Mouse (Mus musculus) heart, adult 18-20 months (tissue): ENCODE results near the gene Gigyf2. TPM values are rescaled to one million over a fixed set of nuclear protein-coding genes. Genes with fewer than 3 reads are reported as not detected.

ENCODE experiments used
- DNase-seq, 2 experiments: peaks; one replicate each; pipeline ENCODE4 v3.0.0; 2021 to 2022; ENCODE audit warnings: mixed read lengths in 1 of 2
- long read RNA-seq, 2 experiments: library from polyadenylated mRNA; stranded (forward); transcript quantifications; one replicate each; pipeline ENCODE4 v2.0.0; 2021
- total RNA-seq, 2 experiments: library from RNA; stranded (reverse); gene quantifications; 2 replicates each; pipeline ENCODE4 v1.2.3; 2021

Gigyf2 gene
- total RNA-seq, result 10 to 100 TPM; 40.8 to 46.3 TPM
- long read RNA-seq, experiment 1, partial matches to known transcripts, result 1 of 6 reads
- long read RNA-seq, experiment 1, other reads (novel, unspliced or antisense), result 4 of 6 reads
- long read RNA-seq, experiment 2, partial matches to known transcripts, result 0 of 4 reads
- long read RNA-seq, experiment 2, other reads (novel, unspliced or antisense), result 0 of 4 reads

DNA sequence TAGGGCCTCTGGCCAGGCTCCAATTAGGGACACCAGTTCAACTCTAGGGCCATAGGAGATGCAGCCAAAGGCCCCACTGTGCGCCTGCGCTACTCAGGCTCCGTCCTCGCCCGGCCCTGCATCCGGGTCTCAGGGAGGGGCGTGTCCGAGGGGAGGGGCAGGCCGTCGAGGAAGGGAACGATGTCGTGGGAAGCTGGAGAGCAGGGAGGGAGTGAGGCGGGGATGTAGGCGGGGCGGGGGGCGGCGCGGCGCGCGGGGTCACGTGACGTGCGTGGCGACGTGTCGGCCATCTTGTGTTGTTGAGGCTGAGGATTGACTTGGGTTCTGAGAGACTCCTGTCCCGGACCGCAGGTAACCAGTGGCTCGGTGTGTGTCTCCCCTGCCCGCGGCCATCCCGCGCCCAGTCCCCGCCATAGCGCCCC lies at the start of gene Gigyf2:
Gigyf2 (plus strand) TSS at position 257 of the 422 bp plus-strand sequence.
- DNase-seq, result peak; percentile 97 to 98

DNA sequence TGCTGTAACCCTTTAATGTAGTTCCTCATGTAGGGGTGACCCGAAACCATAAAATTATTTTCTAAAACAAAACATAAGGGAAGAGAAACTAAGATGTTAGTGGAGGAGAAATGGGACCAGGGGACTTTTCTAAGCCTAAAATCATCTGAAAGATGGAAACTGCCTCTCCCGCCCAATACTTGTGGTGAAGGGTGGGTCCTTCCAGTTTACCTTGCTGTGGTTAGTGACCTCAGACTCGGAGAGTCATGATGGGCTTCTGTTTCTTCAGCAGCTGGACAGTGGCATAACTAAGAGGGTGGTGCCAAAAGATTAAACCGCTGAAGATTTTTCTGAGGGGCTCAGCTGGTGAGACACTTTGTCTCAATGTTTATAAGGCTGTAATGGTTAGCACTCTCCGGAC lies 46.5 kb upstream of the Gigyf2 start:
- DNase-seq, result no peak

DNA sequence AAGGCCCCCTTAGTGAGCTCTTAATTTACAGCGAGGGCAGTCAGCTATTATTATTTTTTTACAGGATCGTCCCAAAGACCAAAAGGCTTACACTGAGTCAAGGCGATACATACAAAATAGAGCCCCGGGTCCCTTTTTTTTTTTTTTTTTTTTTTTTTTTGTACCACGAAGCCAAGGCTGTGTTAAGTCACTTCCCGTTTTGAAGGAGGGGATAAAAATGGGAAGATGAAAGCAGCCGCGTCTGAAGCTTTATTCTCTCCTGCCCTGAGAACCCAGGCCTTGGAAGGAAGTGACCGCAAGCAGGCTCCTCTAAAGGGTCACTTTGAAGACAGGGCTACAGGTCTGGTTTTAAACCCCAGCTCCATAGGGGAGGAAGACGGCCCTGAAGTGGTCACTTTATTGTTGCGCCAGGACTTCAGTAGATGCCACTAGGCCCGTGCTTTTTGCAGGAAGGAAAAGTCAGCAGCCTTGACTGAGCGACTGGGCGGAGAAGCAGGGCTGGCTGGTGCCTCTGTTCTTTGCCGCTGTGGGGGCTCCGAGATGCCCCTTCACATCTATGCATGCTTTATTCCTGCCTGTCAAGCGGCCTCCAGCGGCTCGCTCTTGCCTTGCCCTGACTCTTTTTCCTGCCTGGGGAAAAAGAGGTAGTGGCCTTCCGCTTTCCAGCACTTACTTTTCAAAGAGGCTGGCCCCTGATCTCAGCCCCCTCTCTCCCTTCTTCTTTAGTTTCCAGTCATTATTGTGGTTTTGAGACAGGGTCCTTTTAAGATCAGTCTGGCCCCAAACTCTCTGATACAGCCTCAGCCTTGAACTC lies 45.0 kb upstream of the Gigyf2 start:
- no peak for DNase-seq

DNA sequence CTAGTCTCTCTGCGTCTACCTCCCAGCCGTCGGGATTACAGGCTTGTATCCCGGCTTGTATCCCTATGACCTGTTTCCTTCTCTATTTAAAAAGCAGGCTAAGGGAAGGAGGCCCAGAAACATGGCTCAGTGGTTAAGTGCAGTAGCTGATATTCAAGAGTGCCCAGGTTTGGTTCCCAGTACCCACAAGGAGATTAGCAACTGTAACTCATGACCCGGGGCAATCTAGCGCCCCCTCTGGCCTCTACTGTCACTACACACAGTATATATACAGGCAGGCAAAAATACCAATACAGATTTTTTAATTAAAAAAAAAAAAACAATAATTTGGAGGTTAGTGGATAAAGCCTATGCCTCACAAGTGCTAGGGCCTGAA lies 44.4 kb upstream of the Gigyf2 start:
- no peak for DNase-seq

DNA sequence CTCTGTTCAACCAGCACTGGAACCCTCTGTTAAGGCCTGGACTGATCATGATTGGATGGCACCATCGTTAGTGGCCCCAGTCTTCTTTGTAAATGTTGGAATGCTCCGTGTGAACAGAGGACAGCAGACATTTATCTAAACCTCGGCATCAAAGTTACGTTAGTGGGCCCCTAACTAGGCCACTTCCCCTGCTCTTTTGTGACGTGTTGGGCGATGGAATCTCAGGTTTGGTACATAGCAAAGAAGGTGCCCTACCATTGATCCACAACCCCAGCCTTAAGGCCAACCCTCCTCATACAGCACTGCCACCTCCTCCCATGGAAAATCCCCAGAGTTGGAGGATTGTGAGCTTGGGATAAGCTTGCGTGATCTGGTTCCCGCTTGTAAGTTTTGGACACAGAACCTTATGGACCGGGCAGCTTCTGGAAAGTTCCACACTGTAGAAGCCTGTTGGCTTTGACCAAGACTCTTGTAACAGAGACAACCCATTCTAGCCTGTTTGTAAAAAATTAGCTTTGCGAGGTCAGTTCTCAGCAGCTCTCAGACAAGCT lies 43.3 kb upstream of the Gigyf2 start:
- no peak for DNase-seq

DNA sequence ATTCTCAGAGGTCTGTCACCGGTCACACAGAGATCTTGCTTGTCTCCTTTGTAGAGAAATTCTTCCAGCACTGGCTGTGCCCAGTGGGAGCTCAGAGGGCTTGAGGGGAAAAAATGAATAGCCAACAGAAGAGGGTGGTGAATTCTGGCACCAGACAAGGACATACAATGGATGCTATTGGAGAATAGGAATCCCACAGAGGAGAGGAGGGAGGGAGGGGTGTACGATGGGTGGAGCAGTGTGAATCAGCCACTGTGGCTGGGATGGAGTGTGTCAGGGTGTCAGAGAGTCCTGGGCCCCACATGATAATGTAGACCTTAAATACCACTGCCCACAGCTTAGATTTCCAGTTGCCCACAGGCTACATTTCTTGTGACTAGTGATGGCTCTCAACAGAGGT lies 39.7 kb upstream of the Gigyf2 start:
- no peak for DNase-seq

DNA sequence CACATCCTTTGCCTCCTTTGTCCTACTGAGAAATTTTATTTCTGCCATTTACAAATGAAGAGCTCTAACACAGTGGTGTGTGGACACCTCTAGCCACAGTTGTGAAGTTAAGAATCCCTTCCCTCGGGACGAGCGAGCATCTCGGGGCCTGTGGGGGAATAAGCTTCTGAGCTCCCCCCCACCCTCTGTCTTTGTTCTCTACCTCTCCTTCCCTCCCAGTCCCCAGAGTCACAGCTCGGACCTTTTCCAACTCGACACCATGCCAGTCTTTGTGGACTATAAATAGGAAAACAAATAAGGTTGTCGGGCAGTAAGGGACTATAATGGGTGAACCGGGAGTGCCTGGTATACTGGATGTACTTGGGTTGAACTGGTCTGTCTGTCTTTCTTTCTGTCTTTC lies 35.4 kb upstream of the Gigyf2 start:
- DNase-seq, result peak; percentile 67 to 72

DNA sequence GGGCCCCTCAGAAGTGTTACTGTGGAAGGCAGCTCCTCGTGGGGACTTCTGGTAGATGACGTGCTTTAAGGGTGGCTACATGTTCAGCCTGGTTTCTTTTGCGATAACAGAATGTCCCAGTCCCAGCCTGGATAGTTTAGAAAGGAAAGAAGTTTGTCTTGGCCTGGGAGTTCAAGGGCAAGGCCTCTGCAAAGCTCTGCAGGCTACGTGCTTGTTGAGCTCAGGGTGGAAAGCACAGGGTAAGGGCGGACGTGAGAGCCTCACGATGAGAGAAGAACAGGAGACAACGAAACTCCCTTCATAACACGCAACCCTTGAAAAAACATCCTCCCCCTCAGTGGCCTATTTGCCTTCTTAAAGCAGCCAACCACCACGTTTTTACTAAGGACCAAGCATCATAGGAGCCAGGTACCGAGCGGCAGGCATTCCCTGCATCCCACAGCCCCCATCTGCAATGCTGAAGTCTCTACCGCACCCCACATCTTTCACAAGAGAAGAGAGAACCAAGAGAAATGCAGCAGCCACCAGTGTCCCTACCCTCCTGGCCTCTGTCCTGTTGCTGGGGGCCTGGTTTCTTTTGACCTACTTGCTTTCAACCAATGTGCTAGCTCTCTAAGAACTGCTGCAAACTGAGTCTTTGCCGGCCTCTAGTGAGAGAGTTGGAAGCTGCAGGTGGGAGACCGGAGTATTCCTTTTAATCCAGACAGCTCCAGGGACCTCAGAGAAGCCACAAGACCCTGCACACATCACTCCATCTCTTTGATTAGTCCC lies 34.2 kb upstream of the Gigyf2 start:
- peak; percentile 62 to 69 for DNase-seq

DNA sequence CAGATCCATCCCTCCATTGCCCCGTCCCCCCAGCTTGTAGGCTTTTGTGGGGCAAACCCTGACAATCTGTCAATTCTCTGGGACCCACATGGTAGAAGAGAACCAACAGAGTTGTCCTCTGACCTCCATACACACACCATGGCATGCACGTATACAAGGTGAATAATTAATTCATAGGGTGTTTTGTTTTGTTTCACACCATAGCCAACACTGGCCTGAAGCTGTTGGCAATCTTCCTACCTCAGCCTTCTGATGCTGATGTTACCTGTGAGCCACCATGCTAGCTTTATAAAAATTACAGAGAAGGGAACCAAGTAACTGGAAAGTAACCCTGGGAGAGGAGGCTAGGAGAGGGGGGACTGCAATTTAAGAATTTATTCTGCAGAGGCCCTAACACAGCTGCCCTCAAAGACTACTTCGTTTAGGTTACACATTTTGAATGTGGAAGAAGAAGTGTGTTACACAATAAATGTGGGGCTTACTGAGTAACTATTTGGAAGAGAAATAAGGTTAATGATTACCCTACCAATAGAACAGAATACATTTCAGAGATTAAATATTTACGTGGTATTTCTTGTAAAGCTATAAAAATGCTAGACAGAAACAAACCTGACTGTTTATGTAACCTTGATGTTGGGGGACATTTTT lies 32.6 kb upstream of the Gigyf2 start:
- DNase-seq, result no peak

DNA sequence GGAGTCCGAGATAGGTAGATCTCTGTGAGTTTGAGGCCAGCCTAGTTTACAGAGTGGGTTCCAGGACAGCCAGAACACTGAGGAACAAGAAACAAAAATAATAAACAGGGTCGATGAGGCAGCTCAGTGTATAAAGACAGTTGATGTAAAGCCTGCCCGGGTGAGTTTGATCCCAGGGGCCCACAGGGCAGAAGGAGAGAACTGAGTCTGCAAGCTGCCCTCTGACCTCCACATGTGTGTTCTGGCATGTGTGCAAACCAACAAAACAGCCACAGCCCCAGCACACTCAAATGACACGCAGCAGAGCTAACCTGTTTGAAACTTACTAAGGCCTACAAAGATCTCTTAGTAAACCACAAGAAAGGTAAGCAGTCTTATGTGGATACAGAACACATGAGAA lies 31.8 kb upstream of the Gigyf2 start:
- DNase-seq, result no peak

DNA sequence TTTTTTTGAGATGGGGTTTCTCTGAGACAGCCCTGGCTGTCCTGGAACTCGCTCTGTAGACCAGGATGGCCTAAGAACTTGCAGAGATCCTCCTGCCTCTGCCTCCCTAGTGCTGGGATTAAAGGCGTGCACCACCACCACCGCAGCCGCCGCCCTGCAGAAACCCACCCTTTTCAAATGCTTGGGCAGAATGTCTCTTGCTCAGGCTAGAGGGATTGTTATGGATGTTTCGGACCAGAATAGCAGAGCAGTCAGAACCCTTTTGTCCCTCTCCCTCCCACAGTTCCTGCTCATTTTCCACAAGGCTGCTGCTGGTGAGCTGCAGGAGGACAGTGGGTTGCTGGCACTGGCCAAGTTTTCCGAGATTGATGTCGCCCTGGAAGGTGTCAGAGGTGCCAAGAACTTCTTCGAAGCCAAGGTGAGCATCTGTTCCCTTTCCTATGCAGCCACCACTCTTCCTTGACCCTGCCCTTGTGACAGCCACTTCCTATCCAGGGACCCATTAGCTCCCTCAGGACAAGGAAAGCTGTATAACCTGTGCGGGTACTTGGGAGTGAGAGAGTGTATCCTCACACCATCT lies 29.4 kb upstream of the Gigyf2 start:
- no peak for DNase-seq

DNA sequence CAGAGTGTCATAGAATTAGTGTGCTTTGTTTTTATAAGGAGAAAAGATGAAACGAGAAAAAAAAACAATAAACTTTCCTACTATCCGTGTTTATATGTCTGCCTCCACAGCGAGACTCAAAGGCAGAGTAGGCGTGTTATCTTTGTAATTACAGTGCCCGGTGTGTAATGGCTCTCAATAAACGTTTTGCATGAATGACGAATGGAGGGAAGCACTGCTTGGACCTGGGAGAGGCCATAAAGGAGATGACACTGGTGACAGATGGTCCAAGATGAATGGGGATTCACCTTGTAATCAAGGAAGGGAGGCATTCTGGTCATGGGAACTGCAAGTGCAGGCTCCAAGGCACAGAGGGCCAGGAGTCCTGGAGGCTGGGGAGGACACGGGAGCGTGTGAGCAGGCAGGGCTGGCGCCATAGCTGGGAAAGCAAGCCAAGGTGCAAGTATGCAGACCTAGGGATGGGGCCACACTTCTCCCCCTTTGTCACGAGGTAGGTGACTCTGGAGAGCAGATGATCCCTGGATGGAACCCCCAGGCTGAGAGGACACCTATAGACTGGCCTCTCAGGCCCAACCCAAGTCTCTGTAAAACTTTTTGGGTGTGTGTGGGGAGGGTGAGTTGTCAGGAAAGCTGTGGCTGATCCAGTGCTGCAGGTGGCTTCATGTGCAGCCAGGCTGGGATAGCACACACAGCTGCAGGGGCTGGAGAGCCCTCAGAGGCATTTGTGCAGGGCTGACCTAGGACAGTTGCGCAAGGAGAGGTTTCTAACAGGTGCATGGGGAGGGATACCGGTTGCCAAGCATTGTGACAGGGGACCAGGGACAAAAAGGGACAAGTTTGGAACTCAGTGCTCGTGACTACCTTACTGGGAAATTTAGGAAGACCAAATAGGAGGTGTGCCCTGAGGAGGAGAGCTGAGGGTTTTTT lies 26.2 kb upstream of the Gigyf2 start:
- no peak for DNase-seq

DNA sequence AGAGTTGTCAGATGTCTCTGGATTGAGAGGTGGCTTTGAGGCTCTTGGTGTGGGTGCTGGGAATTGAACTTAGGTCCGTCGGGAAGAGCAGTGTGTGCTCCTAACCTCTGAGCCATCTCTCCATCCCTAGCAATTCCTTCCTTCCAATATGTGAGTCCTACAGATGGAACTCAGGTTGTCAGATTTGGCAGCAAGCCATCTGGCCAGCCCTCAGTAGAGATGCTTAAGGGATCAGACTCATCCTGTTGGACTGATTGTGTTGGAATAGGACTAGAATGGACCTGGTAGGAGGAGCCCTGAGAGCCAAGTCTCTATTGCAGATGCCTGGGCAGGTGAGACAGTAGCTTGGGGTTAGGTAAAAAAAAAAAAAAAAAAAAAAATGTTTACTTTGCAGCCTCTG lies 24.8 kb upstream of the Gigyf2 start:
- DNase-seq, result no peak

DNA sequence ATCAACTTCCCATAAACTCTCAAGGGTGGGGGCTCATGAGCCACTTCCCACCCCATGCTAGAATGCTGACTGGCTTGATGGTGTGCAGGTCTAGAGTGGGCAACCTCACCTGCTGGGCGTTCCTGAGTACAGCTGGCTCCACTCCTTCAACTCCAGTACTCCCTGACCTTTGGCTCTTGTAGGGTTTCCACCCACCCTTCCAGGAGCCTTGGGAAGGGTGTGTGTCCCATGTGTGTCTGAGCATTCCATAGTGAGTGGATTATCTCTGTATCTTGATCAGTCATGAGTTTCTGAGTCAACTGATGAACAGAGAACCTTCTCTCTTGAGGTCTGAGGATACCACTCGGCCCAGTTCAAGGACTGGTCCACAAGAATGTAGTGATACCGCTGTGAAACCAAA lies 17.8 kb upstream of the Gigyf2 start:
- no peak for DNase-seq

DNA sequence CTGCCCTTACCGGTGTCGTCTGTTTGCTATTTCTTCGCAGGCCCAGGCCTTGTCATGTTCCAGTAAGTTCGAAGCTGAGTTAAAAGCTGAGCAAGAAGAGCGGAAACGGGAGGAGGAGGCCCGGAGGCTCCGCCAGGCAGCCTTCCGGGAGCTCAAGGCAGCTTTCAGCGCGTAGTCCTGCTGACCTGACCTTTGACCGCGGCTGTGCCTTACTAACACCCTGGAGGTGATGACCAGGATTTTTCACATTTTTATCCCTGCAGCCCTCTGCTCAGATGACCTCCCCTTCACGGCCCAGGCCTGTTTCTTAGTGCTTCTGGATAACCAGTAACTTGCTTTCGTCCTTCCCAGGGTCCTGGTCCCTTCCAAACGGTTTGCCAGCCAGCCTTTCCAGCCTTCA lies 17.2 kb upstream of the Gigyf2 start:
- no peak for DNase-seq

DNA sequence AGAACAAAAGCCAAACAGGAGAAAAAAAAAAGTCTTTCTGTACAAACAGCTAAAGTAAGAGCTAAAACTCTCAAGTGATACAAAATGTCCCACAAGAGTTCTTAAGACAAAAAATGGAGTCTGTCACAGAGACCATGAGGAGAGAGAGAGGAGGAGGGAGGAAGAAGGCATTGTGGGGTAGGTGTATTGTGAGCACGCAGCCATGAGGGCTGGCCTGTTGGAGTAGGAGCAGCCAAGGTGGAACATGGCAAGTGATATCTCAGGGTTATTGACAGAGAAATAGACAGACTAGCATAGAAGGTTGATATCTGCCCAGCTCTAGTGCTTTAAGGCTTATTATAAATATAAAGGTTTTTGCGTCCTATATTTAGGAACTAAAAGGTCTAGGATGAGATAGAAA lies 14.1 kb upstream of the Gigyf2 start:
- no peak for DNase-seq

DNA sequence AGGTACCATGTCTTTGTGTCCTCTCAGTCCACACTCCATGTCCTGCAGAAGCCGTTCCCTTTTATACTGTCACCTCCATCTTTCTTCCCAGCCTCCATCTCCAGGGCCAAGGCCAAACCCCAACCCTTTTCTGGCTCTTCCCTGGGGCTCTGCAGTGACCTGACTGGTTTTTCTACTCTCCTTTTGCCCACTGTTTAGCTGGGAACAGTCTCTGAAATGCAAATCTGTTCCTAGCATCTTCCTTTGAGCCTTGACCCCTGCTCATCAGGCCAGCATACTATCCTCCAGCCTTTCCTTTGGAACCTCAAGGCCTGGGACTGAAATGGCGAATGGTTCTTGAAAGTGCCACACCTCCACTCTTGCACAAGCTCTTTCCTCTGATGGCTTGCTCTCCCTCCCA lies 13.7 kb upstream of the Gigyf2 start:
- no peak for DNase-seq

DNA sequence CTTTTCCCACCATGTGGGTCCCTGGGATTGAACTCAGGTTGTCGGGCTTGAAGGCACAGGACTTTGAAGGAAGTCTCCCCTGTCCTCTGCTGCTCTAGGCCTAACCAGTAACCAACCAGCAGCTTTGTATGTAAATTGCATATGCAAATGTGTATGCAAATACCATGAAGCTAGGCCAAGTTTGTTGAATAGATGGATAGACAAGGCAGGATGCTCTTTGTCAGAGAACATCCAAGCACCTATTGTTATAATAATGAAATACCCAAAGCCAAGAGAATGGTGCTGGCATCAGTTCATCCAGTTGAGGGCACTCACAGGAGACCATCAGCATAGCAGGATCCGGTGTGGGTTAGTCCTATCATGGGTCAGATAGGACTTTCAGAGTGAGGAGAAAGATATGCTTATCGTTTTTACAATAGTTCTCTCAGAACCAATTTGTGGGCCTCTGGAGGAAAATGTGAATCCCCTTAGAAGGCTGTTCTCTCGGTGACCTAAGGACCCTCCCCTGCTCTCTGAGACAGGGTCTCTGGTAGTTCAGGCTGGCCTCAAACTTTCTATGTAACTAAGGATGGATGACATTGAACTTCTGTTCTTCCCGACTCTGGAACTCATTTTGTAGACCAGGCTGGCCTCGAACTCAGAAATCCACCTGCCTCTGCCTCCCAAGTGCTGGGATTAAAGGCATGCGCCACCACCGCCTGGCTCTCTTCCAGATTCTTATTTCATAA lies 12.8 kb upstream of the Gigyf2 start:
- no peak for DNase-seq

DNA sequence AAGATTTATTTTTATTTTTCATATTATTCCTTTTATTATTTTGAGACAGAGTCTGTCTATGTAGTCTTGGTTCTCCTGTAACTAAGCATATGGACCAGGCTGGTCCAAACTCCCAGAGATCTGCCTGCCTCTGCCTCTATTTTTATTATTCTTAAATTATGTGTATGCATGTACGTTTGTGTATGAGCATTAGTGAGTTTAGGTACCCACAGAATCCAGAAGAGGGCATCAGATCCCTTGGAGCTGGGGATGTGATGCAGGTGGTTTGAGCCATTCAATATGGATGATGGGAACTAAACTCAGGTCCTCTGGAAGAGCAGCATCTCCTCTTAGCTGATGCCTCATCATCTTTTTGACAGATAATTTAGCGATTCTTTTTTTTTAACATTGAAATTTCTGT lies 11.4 kb upstream of the Gigyf2 start:
- no peak for DNase-seq

DNA sequence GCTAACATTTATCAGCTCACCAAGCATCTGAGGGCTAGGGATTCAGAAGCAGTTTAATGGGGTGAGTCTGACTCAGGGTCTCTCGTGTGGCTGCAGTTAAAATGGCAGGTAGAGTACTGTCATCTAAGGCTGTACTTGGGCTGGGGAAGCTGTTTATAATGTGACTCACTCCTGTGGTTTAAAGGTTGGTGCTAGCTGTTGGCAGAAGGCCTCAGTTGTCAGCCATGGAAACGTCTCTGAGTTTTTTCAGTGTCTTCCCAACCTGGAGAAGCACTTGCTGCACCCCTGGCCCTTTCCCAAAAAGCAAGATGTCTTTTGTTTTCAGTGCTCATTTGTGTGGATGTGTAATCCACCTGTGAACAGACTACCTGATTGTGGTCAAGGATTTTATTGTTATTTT lies 10.9 kb upstream of the Gigyf2 start:
- DNase-seq, result no peak
